Mouse (Mus musculus) heart, embryonic 13.5 days (tissue): ENCODE data around the gene Ccnjl. TPM values are rescaled to one million over a fixed set of nuclear protein-coding genes. Genes with fewer than 3 reads are reported as not detected.

Experiments
- ATAC-seq: fragments of 200-750 bp; cut with Nextera tagmentation; 2 replicates; pipeline ENCODE4 v1.8.0; 2017; ENCODE audit warnings: moderate TSS enrichment; ENCODE audit not compliant: insufficient number of reproducible peaks, low FRiP score, low TSS enrichment; ENCODE audit errors: extremely low read depth
- H3K27ac ChIP-seq: fragments of 300-500 bp; sonication (generic); replicated peaks from 2 replicates; pipeline ENCODE4 v1.5.1; 2015; ENCODE audit warnings: moderate library complexity, mild to moderate bottlenecking, inconsistent platforms
- H3K27me3 ChIP-seq: fragments of 300-500 bp; sonication (generic); replicated peaks from 2 replicates; pipeline ENCODE4 v1.6.1; 2015; ENCODE audit warnings: mild to moderate bottlenecking, inconsistent platforms
- H3K36me3 ChIP-seq: fragments of 300-500 bp; sonication (generic); 2 replicates; pipeline ENCODE4 v1.6.1; 2015; ENCODE audit warnings: mild to moderate bottlenecking, inconsistent platforms
- H3K4me1 ChIP-seq: fragments of 300-500 bp; sonication (generic); 2 replicates; pipeline ENCODE4 v1.6.1; 2015; ENCODE audit warnings: inconsistent platforms
- H3K4me2 ChIP-seq: fragments of 300-500 bp; sonication (generic); 2 replicates; pipeline ENCODE4 v1.6.1; 2015; ENCODE audit warnings: inconsistent platforms, mild to moderate bottlenecking, moderate library complexity
- H3K4me3 ChIP-seq: fragments of 300-500 bp; sonication (generic); 2 replicates; pipeline ENCODE4 v1.5.1; 2015; ENCODE audit warnings: moderate library complexity, mild to moderate bottlenecking, inconsistent platforms
- H3K9ac ChIP-seq: fragments of 300-500 bp; sonication (generic); 2 replicates; pipeline ENCODE4 v1.6.1; 2015; ENCODE audit warnings: inconsistent platforms, mild to moderate bottlenecking, moderate library complexity
- H3K9me3 ChIP-seq: fragments of 300-500 bp; sonication (generic); 2 replicates; pipeline ENCODE4 v1.6.1; 2016; ENCODE audit warnings: inconsistent platforms
- WGBS: fragments of 180-500 bp; shearing (Covaris S2); methylation state at CpG from one replicate; pipeline ENCODE4 v1.1.7; 2015; ENCODE audit warnings: mixed read lengths; 5-methylcytosine and 5-hydroxymethylcytosine counted together
- polyA plus RNA-seq: library from polyadenylated mRNA; unstranded; fragments of >200 nt; fragmentation: Nextera tagmentation; extraction: Ambion mirVana; gene quantifications from 2 replicates; pipeline ENCODE4 v1.2.1, GENCODE M21; 2015

The Ccnjl gene
- polyA plus RNA-seq, 1 experiment from 2014 or later = 15.7 TPM

GRCm38 (mm10) chr11:43569188-43569587 lies 40.6 kb downstream of the Ccnjl start:
- Histone ChIP-seq H3K36me3 (peaks cover 22% of the 10 kb centered on the region), H3K4me1 (peaks cover 85% of the 10 kb centered on the region), H3K4me2 (peak overlapping the region; percentile 5; the same call in 1 of the 2 replicates), H3K27me3 (no peaks in the 10 kb centered on the region), H3K27ac (peak overlapping the region; percentile 90), H3K4me3 (no peak overlapping the region), H3K9ac (peak overlapping the region; percentile 66), H3K9me3 (no peaks in the 10 kb centered on the region)
- ATAC-seq = no peak
- 58% methylated on average over 5 of the region's 5 CpGs for WGBS

GRCm38 (mm10) chr11:43569595-43569994 lies 41.0 kb downstream of the Ccnjl start:
- peak; percentile 6; the same call in 1 of the 2 replicates for ATAC-seq
- Histone ChIP-seq H3K4me3 (no peak overlapping the region), H3K27me3 (no peaks in the 10 kb centered on the region), H3K9ac (peak overlapping the region; percentile 66; the same call in 1 of the 2 replicates), H3K4me1 (peaks cover 81% of the 10 kb centered on the region), H3K9me3 (no peaks in the 10 kb centered on the region), H3K4me2 (peak overlapping the region; percentile 5; the same call in 1 of the 2 replicates), H3K36me3 (peaks cover 18% of the 10 kb centered on the region), H3K27ac (peak overlapping the region; percentile 90)
- 38% methylated on average over 11 of the region's 11 CpGs for WGBS

- H3K9me3 ChIP-seq = no peaks in the 10 kb centered on the region
- H3K4me1 ChIP-seq = peaks cover 47% of the 10 kb centered on the region
- H3K27ac ChIP-seq = peak overlapping the region; percentile 76
- H3K36me3 ChIP-seq = peaks cover 30% of the 10 kb centered on the region
- H3K4me3 ChIP-seq = no peak overlapping the region
- no peaks in the 10 kb centered on the region for H3K27me3 ChIP-seq
- 12% methylated on average over 3 of the region's 3 CpGs for WGBS
- H3K9ac ChIP-seq = peak overlapping the region; percentile 70
- 0 out of 2 replicates have a peak overlapping the region, but pooled peaks have one; percentile 36 for H3K4me2 ChIP-seq
- ATAC-seq = no peak
Measured at GRCm38 (mm10) chr11:43575061-43575375, 46.4 kb downstream of the Ccnjl start.

- Histone ChIP-seq H3K9me3 (no peaks in the 10 kb centered on the region), H3K4me3 (no peak overlapping the region), H3K4me1 (peaks cover 42% of the 10 kb centered on the region), H3K27me3 (no peaks in the 10 kb centered on the region), H3K9ac (peak overlapping the region; percentile 70), H3K4me2 (peak overlapping the region; percentile 36; the same call in 1 of the 2 replicates), H3K36me3 (peaks cover 36% of the 10 kb centered on the region), H3K27ac (peak overlapping the region; percentile 76)
- no peak for ATAC-seq
- 18% methylated on average over 9 of the region's 9 CpGs for WGBS
Measured at GRCm38 (mm10) chr11:43575376-43576151, 47.0 kb downstream of the Ccnjl start.

- ATAC-seq = no peak
- Histone ChIP-seq H3K9ac (no peak overlapping the region), H3K4me3 (no peak overlapping the region), H3K27me3 (no peaks in the 10 kb centered on the region), H3K9me3 (no peaks in the 10 kb centered on the region), H3K4me2 (no peak overlapping the region), H3K27ac (no peak overlapping the region), H3K4me1 (peaks cover 18% of the 10 kb centered on the region), H3K36me3 (peaks cover 50% of the 10 kb centered on the region)
- 53% methylated on average over 11 of the region's 11 CpGs for WGBS
Measured at GRCm38 (mm10) chr11:43577713-43578478, 49.3 kb downstream of the Ccnjl start.

GRCm38 (mm10) chr11:43585211-43586005 lies 56.8 kb downstream of the Ccnjl start:
- no peaks in the 10 kb centered on the region for H3K27me3 ChIP-seq
- no peaks in the 10 kb centered on the region for H3K9me3 ChIP-seq
- H3K27ac ChIP-seq = no peak overlapping the region
- peaks cover 85% of the 10 kb centered on the region for H3K36me3 ChIP-seq
- no peak overlapping the region for H3K4me3 ChIP-seq
- H3K4me2 ChIP-seq = no peak overlapping the region
- no peak for ATAC-seq
- H3K4me1 ChIP-seq = 0 out of 2 replicates have a peak, but pooled peaks cover 6% of the 10 kb centered on the region
- WGBS = 86% methylated on average over 22 of the region's 22 CpGs
- H3K9ac ChIP-seq = no peak overlapping the region

GRCm38 (mm10) chr11:43586324-43587090 lies 57.9 kb downstream of the Ccnjl start, which contains the start of gene 4933415A04Rik:
Gene 4933415A04Rik, plus strand, starts transcription at chr11:43587040.
- Histone ChIP-seq H3K9ac (no peak within 1 kb of the TSS), H3K27ac (no peak within 1 kb of the TSS), H3K4me1 (0 out of 2 replicates have a peak, but pooled peaks cover 6% of the 10 kb centered on the region), H3K4me3 (no peak within 1 kb of the TSS), H3K9me3 (no peaks in the 10 kb centered on the region), H3K36me3 (peaks cover 74% of the 10 kb centered on the region), H3K4me2 (no peak within 1 kb of the TSS), H3K27me3 (no peaks in the 10 kb centered on the region)
- 60% methylated on average over 7 of the region's 7 CpGs for WGBS
- no peak for ATAC-seq

- WGBS = 76% methylated on average over 6 of the region's 6 CpGs
- H3K9me3 ChIP-seq = no peaks in the 10 kb centered on the region
- no peak overlapping the region for H3K27ac ChIP-seq
- no peak overlapping the region for H3K4me3 ChIP-seq
- no peak overlapping the region for H3K4me2 ChIP-seq
- H3K4me1 ChIP-seq = 0 out of 2 replicates have a peak, but pooled peaks cover 6% of the 10 kb centered on the region
- no peak for ATAC-seq
- peaks cover 48% of the 10 kb centered on the region for H3K36me3 ChIP-seq
- H3K27me3 ChIP-seq = no peaks in the 10 kb centered on the region
- no peak overlapping the region for H3K9ac ChIP-seq
Measured at GRCm38 (mm10) chr11:43589530-43590072, 61.0 kb downstream of the Ccnjl start.

- H3K27me3 ChIP-seq = no peaks in the 10 kb centered on the region
- no peaks in the 10 kb centered on the region for H3K9me3 ChIP-seq
- H3K4me2 ChIP-seq = no peak within 1 kb of the TSS
- no peaks in the 10 kb centered on the region for H3K36me3 ChIP-seq
- ATAC-seq = no peak
- 77% methylated on average over 5 of the region's 5 CpGs for WGBS
- H3K4me3 ChIP-seq = no peak within 1 kb of the TSS
- no peaks in the 10 kb centered on the region for H3K4me1 ChIP-seq
- H3K27ac ChIP-seq = no peak within 1 kb of the TSS
- no peak within 1 kb of the TSS for H3K9ac ChIP-seq
Measured at GRCm38 (mm10) chr11:43601440-43601839, 72.9 kb downstream of the Ccnjl start, which contains the start of gene Fabp6. Gene Fabp6, minus strand, starts transcription at chr11:43601540.

- Histone ChIP-seq H3K9me3 (no peaks in the 10 kb centered on the region), H3K9ac (no peak overlapping the region), H3K4me2 (no peak overlapping the region), H3K27me3 (no peaks in the 10 kb centered on the region), H3K4me1 (peaks cover 7% of the 10 kb centered on the region; the same call in 1 of the 2 replicates), H3K27ac (no peak overlapping the region), H3K36me3 (no peaks in the 10 kb centered on the region), H3K4me3 (no peak overlapping the region)
- 83% methylated on average over 2 of the region's 2 CpGs for WGBS
- ATAC-seq = no peak
Measured at GRCm38 (mm10) chr11:43604207-43604606, 75.6 kb downstream of the Ccnjl start.
